Mouse (Mus musculus) gastrocnemius, adult 2 months (tissue): ENCODE measurements around the gene Kctd14. TPM values are rescaled to one million over a fixed set of nuclear protein-coding genes. Genes with fewer than 3 reads are reported as not detected.
A peak's percentile ranks its signal among the peaks of the same experiment; 100 is the strongest.

ENCODE experiments used
- DNase-seq: peaks from one replicate; pipeline ENCODE4 v3.0.0; 2022
- H3K27ac ChIP-seq: fragments of 200-600 bp; 2 replicates; pipeline ENCODE4 v1.8.1; 2022; ENCODE audit warnings: mild to moderate bottlenecking
- H3K4me3 ChIP-seq: fragments of 200-600 bp; 2 replicates; pipeline ENCODE4 v1.8.1; 2022; ENCODE audit warnings: mild to moderate bottlenecking, moderate library complexity
- CTCF ChIP-seq: fragments of 200-600 bp; IDR thresholded peaks from 2 replicates; pipeline ENCODE4 v1.8.1; 2022; ENCODE audit warnings: antibody characterized with exemption, mild to moderate bottlenecking, moderate library complexity
- intact Hi-C: fragments of 180-260 bp; cut with DNase I; formaldehyde crosslinking; loops from one replicate; pipeline ENCODE4 v1.15.1; 2025
- total RNA-seq, 2 experiments: library from RNA; stranded (reverse); gene quantifications; 2 replicates each; pipeline ENCODE4 v1.2.3; 2021

Kctd14 gene
- total RNA-seq, 2 experiments from 2014 or later: 0.11 TPM; not detected in 1

- Histone ChIP-seq H3K4me3 (no peak overlapping the region), H3K27ac (no peak overlapping the region)
- intact Hi-C loops: no loop called here
- TF ChIP-seq CTCF: no peak
- no peak for DNase-seq
Measured at GRCm38 (mm10) chr7:97452196-97452595, 1.1 kb downstream of the Kctd14 start.

- peak overlapping the region; percentile 75 for H3K4me3 ChIP-seq
- no peak for TF ChIP-seq CTCF
- DNase-seq: peak; percentile 26
- intact Hi-C loops: no loop called here
- H3K27ac ChIP-seq: peak overlapping the region; percentile 51
Measured at GRCm38 (mm10) chr7:97453141-97453921, 2.2 kb downstream of the Kctd14 start.

- Histone ChIP-seq H3K4me3 (no peak overlapping the region), H3K27ac (no peak overlapping the region)
- TF ChIP-seq CTCF: no peak
- no peak for DNase-seq
- intact Hi-C loops: no loop called here
Measured at GRCm38 (mm10) chr7:97454795-97455194, 3.7 kb downstream of the Kctd14 start.

GRCm38 (mm10) chr7:97455577-97455976 lies 4.5 kb downstream of the Kctd14 start:
- TF ChIP-seq CTCF: no peak
- no peak overlapping the region for H3K27ac ChIP-seq
- no peak for DNase-seq
- intact Hi-C loops: no loop called here
- no peak overlapping the region for H3K4me3 ChIP-seq

GRCm38 (mm10) chr7:97473001-97473400 lies 21.9 kb downstream of the Kctd14 start:
- Histone ChIP-seq H3K27ac (no peak overlapping the region), H3K4me3 (no peak overlapping the region)
- no peak for TF ChIP-seq CTCF
- intact Hi-C loops: no loop called here
- DNase-seq: no peak

- intact Hi-C loops: no loop called here
- no peak for TF ChIP-seq CTCF
- no peak overlapping the region for H3K27ac ChIP-seq
- H3K4me3 ChIP-seq: no peak overlapping the region
- DNase-seq: no peak
Measured at GRCm38 (mm10) chr7:97479349-97479748, 28.2 kb downstream of the Kctd14 start.

GRCm38 (mm10) chr7:97480290-97480689 lies 29.2 kb downstream of the Kctd14 start:
- DNase-seq: no peak
- intact Hi-C loops: loop anchor here (1.0 to 5.0 kb wide), 2 partner anchors 53 to 99 kb away; partner anchors contain the start of genes Aamdc and Rsf1
- Histone ChIP-seq H3K27ac (peak overlapping the region; percentile 89), H3K4me3 (peak overlapping the region; percentile 78)
- no peak for TF ChIP-seq CTCF

- peak; percentile 40; the same call in 1 of the 2 replicates for TF ChIP-seq CTCF
- Histone ChIP-seq H3K4me3 (peak within 1 kb of the TSS; percentile 78), H3K27ac (peak within 1 kb of the TSS; percentile 89)
- intact Hi-C loops: loop anchor here (1.0 to 5.0 kb wide), 2 partner anchors 54 to 98 kb away; partner anchors contain the start of genes Aamdc and Rsf1
- peak; percentile 94 for DNase-seq
Measured at GRCm38 (mm10) chr7:97480821-97481339, 29.8 kb downstream of the Kctd14 start, which contains the start of gene Ints4. Ints4 (plus strand) TSS chr7:97480956.

GRCm38 (mm10) chr7:97483378-97483777 lies 32.3 kb downstream of the Kctd14 start:
- no peak for DNase-seq
- Histone ChIP-seq H3K4me3 (no peak overlapping the region), H3K27ac (no peak overlapping the region)
- intact Hi-C loops: loop anchor here (5.0 kb wide), 1 partner anchor 56 kb away; no protein-coding TSS in a partner anchor
- no peak for TF ChIP-seq CTCF

GRCm38 (mm10) chr7:97491157-97491556 lies 40.0 kb downstream of the Kctd14 start:
- Histone ChIP-seq H3K4me3 (no peak overlapping the region), H3K27ac (peak overlapping the region; percentile 75)
- no peak for DNase-seq
- no peak for TF ChIP-seq CTCF
- intact Hi-C loops: no loop called here

- Histone ChIP-seq H3K27ac (peak overlapping the region; percentile 75), H3K4me3 (no peak overlapping the region)
- peak; percentile 55 for DNase-seq
- no peak for TF ChIP-seq CTCF
- intact Hi-C loops: no loop called here
Measured at GRCm38 (mm10) chr7:97492420-97492819, 41.3 kb downstream of the Kctd14 start.

- Histone ChIP-seq H3K27ac (peak overlapping the region; percentile 59; the same call in 1 of the 2 replicates), H3K4me3 (no peak overlapping the region)
- DNase-seq: no peak
- intact Hi-C loops: no loop called here
- TF ChIP-seq CTCF: no peak
Measured at GRCm38 (mm10) chr7:97495052-97495451, 43.9 kb downstream of the Kctd14 start.

- Histone ChIP-seq H3K27ac (peak overlapping the region; percentile 57), H3K4me3 (no peak overlapping the region)
- peak; percentile 72 for DNase-seq
- intact Hi-C loops: no loop called here
- TF ChIP-seq CTCF: no peak
Measured at GRCm38 (mm10) chr7:97500555-97501209, 49.6 kb downstream of the Kctd14 start.

Other genes with a start within 250 kb of the Kctd14 start
- under 1 TPM; 0.45 to 0.64 TPM for gene Usp35, start 119.3 kb upstream of the Kctd14 start, total RNA-seq
- 1 to 10 TPM; 3.4 to 5.1 TPM for gene Kctd21, start 119.0 kb upstream of the Kctd14 start, total RNA-seq
- gene Alg8, start 79.7 kb upstream of the Kctd14 start, total RNA-seq: 1 to 10 TPM; 3.1 to 4.7 TPM
- gene Ndufc2, start 51.3 kb upstream of the Kctd14 start, total RNA-seq: 100 to 1,000 TPM; 254 to 341 TPM
- gene Thrsp, start 33.6 kb upstream of the Kctd14 start, total RNA-seq: 10 to 100 TPM; 18.0 to 20.7 TPM
- 10 to 100 TPM; 26.6 to 29.7 TPM for gene Ints4, start 29.6 kb downstream of the Kctd14 start, total RNA-seq
- 100 to 1,000 TPM; 113 to 130 TPM for gene Aamdc, start 128.2 kb downstream of the Kctd14 start, total RNA-seq
- 10 to 100 TPM; 14.1 to 16.0 TPM for gene Rsf1, start 128.6 kb downstream of the Kctd14 start, total RNA-seq
- gene Clns1a, start 245.3 kb downstream of the Kctd14 start, total RNA-seq: 10 to 100 TPM; 29.5 to 35.1 TPM